Mouse (Mus musculus) limb, embryonic 13.5 days (tissue): ENCODE results near the gene Gm5798. TPM values are rescaled to one million over a fixed set of nuclear protein-coding genes. Genes with fewer than 3 reads are reported as not detected.
"Not testable (repeated sequence)": the region's sequence is repeated elsewhere in the genome, so short reads cannot be mapped to it uniquely, and the experiment has no call there.

Experiments
- ATAC-seq: fragments of 200-750 bp; cut with Nextera tagmentation; 2 replicates; pipeline ENCODE4 v1.8.0; 2017; ENCODE audit warnings: low read depth, moderate number of reproducible peaks, moderate TSS enrichment; ENCODE audit not compliant: low FRiP score
- H3K27ac ChIP-seq: fragments of 300-500 bp; sonication (generic); 2 replicates; pipeline ENCODE4 v1.5.1; 2015; ENCODE audit warnings: inconsistent platforms, mild to moderate bottlenecking, moderate library complexity
- H3K27me3 ChIP-seq: fragments of 300-500 bp; sonication (generic); 2 replicates; pipeline ENCODE4 v1.6.1; 2015; ENCODE audit warnings: mild to moderate bottlenecking, inconsistent platforms
- H3K36me3 ChIP-seq: fragments of 300-500 bp; sonication (generic); 2 replicates; pipeline ENCODE4 v1.6.1; 2015; ENCODE audit warnings: inconsistent platforms, mild to moderate bottlenecking, moderate library complexity
- H3K4me1 ChIP-seq: fragments of 300-500 bp; sonication (generic); 2 replicates; pipeline ENCODE4 v1.6.1; 2015; ENCODE audit warnings: inconsistent platforms
- H3K4me2 ChIP-seq: fragments of 300-500 bp; sonication (generic); replicated peaks from 2 replicates; pipeline ENCODE4 v1.6.1; 2015; ENCODE audit warnings: inconsistent platforms, mild to moderate bottlenecking, moderate library complexity
- H3K4me3 ChIP-seq: fragments of 300-500 bp; sonication (generic); 2 replicates; pipeline ENCODE4 v1.5.1; 2015; ENCODE audit warnings: moderate library complexity, mild to moderate bottlenecking, inconsistent platforms
- H3K9ac ChIP-seq: fragments of 300-500 bp; sonication (generic); 2 replicates; pipeline ENCODE4 v1.6.1; 2015; ENCODE audit warnings: mild to moderate bottlenecking, inconsistent platforms
- H3K9me3 ChIP-seq: fragments of 300-500 bp; sonication (generic); 2 replicates; pipeline ENCODE4 v1.6.1; 2016; ENCODE audit warnings: inconsistent platforms
- WGBS: fragments of 180-500 bp; shearing (Covaris S2); methylation state at CpG from one replicate; pipeline ENCODE4 v1.1.7; 2015; 5-methylcytosine and 5-hydroxymethylcytosine counted together
- polyA plus RNA-seq: library from polyadenylated mRNA; unstranded; fragments of >200 nt; fragmentation: Nextera tagmentation; extraction: Ambion mirVana; gene quantifications from 2 replicates; pipeline ENCODE4 v1.2.1, GENCODE M21; 2015

Gm5798 gene
- polyA plus RNA-seq = not detected in 2 replicates

DNA sequence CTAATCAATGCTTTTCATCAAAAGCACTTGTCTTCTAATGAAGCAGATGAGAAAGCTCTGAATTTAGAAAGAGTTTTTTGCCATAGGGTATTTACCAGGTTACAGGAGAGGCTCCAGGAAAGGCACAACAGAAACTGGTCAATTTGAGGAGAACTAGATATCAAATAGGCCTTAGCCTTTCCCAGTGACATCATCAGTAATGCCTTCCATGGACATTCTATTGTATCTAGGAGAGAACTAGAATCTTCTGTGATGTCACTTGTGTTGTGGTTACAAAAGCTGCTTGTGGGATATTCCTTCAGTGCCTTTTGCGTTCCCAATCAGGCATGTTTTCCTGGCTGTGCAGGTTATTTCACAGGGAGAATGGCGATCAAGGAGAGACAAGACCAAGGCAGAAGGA is at the start of gene Gm5798:
Gene Gm5798, plus strand, starts transcription at position 301 of the 400 bp plus-strand sequence.
- not testable (repeated sequence) for H3K27me3 ChIP-seq, H3K9me3 ChIP-seq, H3K4me3 ChIP-seq, ATAC-seq, H3K4me1 ChIP-seq, H3K9ac ChIP-seq, H3K4me2 ChIP-seq, H3K27ac ChIP-seq, H3K36me3 ChIP-seq
- 53% methylated on average over 2 of the region's 2 CpGs for WGBS

GRCm38 (mm10) chr14:41386279-41386678 is 37.9 kb downstream of the Gm5798 start, which contains the start of gene Gm7945:
Gm7945 (minus strand) TSS chr14:41386379.
- H3K27me3 ChIP-seq, H3K27ac ChIP-seq, H3K4me3 ChIP-seq, H3K36me3 ChIP-seq, H3K4me1 ChIP-seq, H3K9ac ChIP-seq, ATAC-seq, H3K9me3 ChIP-seq, H3K4me2 ChIP-seq: not testable (repeated sequence)
- no CpG with 5 or more reads among the region's 3 CpGs for WGBS

Other genes starting within 250 kb of the Gm5798 start
- gene Mat1a, start 243.6 kb upstream of the Gm5798 start, polyA plus RNA-seq = not detected in 2 replicates
- not detected in 2 replicates for gene Sftpa1, start 216.8 kb upstream of the Gm5798 start, polyA plus RNA-seq
- not detected in 2 replicates for gene Mbl1, start 197.2 kb upstream of the Gm5798 start, polyA plus RNA-seq
- not detected in 2 replicates for gene Sftpd, start 163.5 kb upstream of the Gm5798 start, polyA plus RNA-seq
- 0.10 and 0.27 TPM in 2 replicates for gene Gm2832, start 69.8 kb upstream of the Gm5798 start, polyA plus RNA-seq
- not detected in 2 replicates for gene Gm7945, start 37.8 kb downstream of the Gm5798 start, polyA plus RNA-seq
- gene Gm6482, start 59.7 kb downstream of the Gm5798 start, polyA plus RNA-seq = not detected in 2 replicates
- not detected in 2 replicates for gene Gm7954, start 104.9 kb downstream of the Gm5798 start, polyA plus RNA-seq
- not detected in 2 replicates for gene Gm3486, start 140.9 kb downstream of the Gm5798 start, polyA plus RNA-seq
- not detected in 2 replicates for gene Gm7970, start 207.0 kb downstream of the Gm5798 start, polyA plus RNA-seq
- gene 1700049E17Rik2, start 224.6 kb downstream of the Gm5798 start, polyA plus RNA-seq = not detected in 2 replicates